Mouse (Mus musculus): ENCODE measurements at regions not wholly inside any gene's neighbourhood (a gene's known extent, or its start where the extent isn't known, plus 50 kb on each side); places are given as distances from the start of the nearest gene placed in this dataset.

GRCm38 (mm10) chr3:40138671-40139070 is 392.4 kb upstream of the Intu start:
- Histone ChIP-seq H3K4me3 (no peak overlapping the region), H3K27ac (no peak overlapping the region)
- DNase-seq (ENCODE audit: extremely low spot score in 1 of 2, low spot score in 2 of 2): no peak
- TF ChIP-seq CTCF (IDR thresholded peaks at IDR 0.05): no peak
- intact Hi-C loops (cut with DNase I): no loop called here

GRCm38 (mm10) chr3:40142229-40142628 is 388.9 kb upstream of the Intu start:
- H3K27ac ChIP-seq: no peak overlapping the region
- intact Hi-C loops (cut with DNase I): no loop called here
- DNase-seq (ENCODE audit: extremely low spot score in 1 of 2, low spot score in 2 of 2): no peak
- H3K4me3 ChIP-seq: no peak overlapping the region
- TF ChIP-seq CTCF (IDR thresholded peaks at IDR 0.05): no peak

GRCm38 (mm10) chr3:40158631-40159030 is 372.5 kb upstream of the Intu start:
- TF ChIP-seq CTCF (IDR thresholded peaks at IDR 0.05): no peak
- no peak overlapping the region for H3K4me3 ChIP-seq
- DNase-seq (ENCODE audit: extremely low spot score in 1 of 2, low spot score in 2 of 2): no peak
- intact Hi-C loops (cut with DNase I): no loop called here
- peak overlapping the region; percentile 36; the same call in 1 of the 2 replicates for H3K27ac ChIP-seq

GRCm38 (mm10) chr3:40159591-40160145 is 371.4 kb upstream of the Intu start:
- TF ChIP-seq CTCF (IDR thresholded peaks at IDR 0.05): no peak
- intact Hi-C loops (cut with DNase I): loop anchor here (5.0 kb wide), 1 partner anchor 1277 kb away; no protein-coding TSS in a partner anchor
- Histone ChIP-seq H3K4me3 (no peak overlapping the region), H3K27ac (no peak overlapping the region)
- DNase-seq (ENCODE audit: extremely low spot score in 1 of 2, low spot score in 2 of 2): no peak

GRCm38 (mm10) chr3:40164181-40164580 is 366.9 kb upstream of the Intu start:
- no peak for DNase-seq (ENCODE audit: extremely low spot score in 1 of 2, low spot score in 2 of 2)
- no peak overlapping the region for H3K27ac ChIP-seq
- no peak for TF ChIP-seq CTCF (IDR thresholded peaks at IDR 0.05)

GRCm38 (mm10) chr3:40167970-40168626 is 363.0 kb upstream of the Intu start:
- no peak for DNase-seq (ENCODE audit: extremely low spot score in 1 of 2, low spot score in 2 of 2)
- TF ChIP-seq CTCF (IDR thresholded peaks at IDR 0.05): no peak; the same call in 1 of the 2 replicates
- intact Hi-C loops (cut with DNase I): no loop called here
- Histone ChIP-seq H3K27ac (no peak overlapping the region), H3K4me3 (no peak overlapping the region)

More at GRCm38 (mm10) chr3:40164181-40164580, 366.9 kb upstream of the Intu start:
- H3K4me3 ChIP-seq: no peak overlapping the region
- intact Hi-C loops (cut with DNase I): loop anchor here (5.0 kb wide), 1 partner anchor 1282 kb away; no protein-coding TSS in a partner anchor

- DNase-seq (ENCODE audit: extremely low spot score in 1 of 2, low spot score in 2 of 2): no peak
- no peak overlapping the region for H3K4me3 ChIP-seq
- intact Hi-C loops (cut with DNase I): no loop called here
- H3K27ac ChIP-seq: no peak overlapping the region
- no peak for TF ChIP-seq CTCF (IDR thresholded peaks at IDR 0.05)
Observed at GRCm38 (mm10) chr3:40169590-40169989, 361.5 kb upstream of the Intu start.

- DNase-seq (ENCODE audit: extremely low spot score in 1 of 2, low spot score in 2 of 2): no peak
- intact Hi-C loops (cut with DNase I): no loop called here
Observed at GRCm38 (mm10) chr3:40179726-40180317, 351.3 kb upstream of the Intu start.

GRCm38 (mm10) chr3:40185597-40186320 is 345.3 kb upstream of the Intu start:
- Histone ChIP-seq H3K27ac (no peak overlapping the region), H3K4me3 (no peak overlapping the region)
- intact Hi-C loops (cut with DNase I): no loop called here
- DNase-seq (ENCODE audit: extremely low spot score in 1 of 2, low spot score in 2 of 2): no peak
- no peak for TF ChIP-seq CTCF (IDR thresholded peaks at IDR 0.05)

More at GRCm38 (mm10) chr3:40179726-40180317, 351.3 kb upstream of the Intu start:
- no peak for TF ChIP-seq CTCF (IDR thresholded peaks at IDR 0.05)
- H3K4me3 ChIP-seq: no peak overlapping the region
- H3K27ac ChIP-seq: no peak overlapping the region

GRCm38 (mm10) chr3:40189529-40189928 is 341.6 kb upstream of the Intu start:
- Histone ChIP-seq H3K27ac (no peak overlapping the region), H3K4me3 (no peak overlapping the region)
- intact Hi-C loops (cut with DNase I): no loop called here
- no peak for DNase-seq (ENCODE audit: extremely low spot score in 1 of 2, low spot score in 2 of 2)
- TF ChIP-seq CTCF (IDR thresholded peaks at IDR 0.05): no peak

GRCm38 (mm10) chr3:40190024-40190423 is 341.1 kb upstream of the Intu start:
- intact Hi-C loops (cut with DNase I): no loop called here
- no peak overlapping the region for H3K27ac ChIP-seq
- TF ChIP-seq CTCF (IDR thresholded peaks at IDR 0.05): no peak
- H3K4me3 ChIP-seq: no peak overlapping the region
- DNase-seq (ENCODE audit: extremely low spot score in 1 of 2, low spot score in 2 of 2): no peak

- TF ChIP-seq CTCF (IDR thresholded peaks at IDR 0.05): no peak
- intact Hi-C loops (cut with DNase I): no loop called here
- no peak overlapping the region for H3K27ac ChIP-seq
- H3K4me3 ChIP-seq: no peak overlapping the region
- no peak for DNase-seq (ENCODE audit: extremely low spot score in 1 of 2, low spot score in 2 of 2)
Observed at GRCm38 (mm10) chr3:40200174-40200573, 330.9 kb upstream of the Intu start.

Data from left cerebral cortex, adult 2 months (tissue).